Mouse (Mus musculus): Measurements from ENCODE around the gene Apoa2. TPM values are rescaled to one million over a fixed set of nuclear protein-coding genes. Genes with fewer than 3 reads are reported as not detected.

Apoa2 gene
- polyA plus RNA-seq, 2 experiments: 2,859 to 5,173 TPM

DNA sequence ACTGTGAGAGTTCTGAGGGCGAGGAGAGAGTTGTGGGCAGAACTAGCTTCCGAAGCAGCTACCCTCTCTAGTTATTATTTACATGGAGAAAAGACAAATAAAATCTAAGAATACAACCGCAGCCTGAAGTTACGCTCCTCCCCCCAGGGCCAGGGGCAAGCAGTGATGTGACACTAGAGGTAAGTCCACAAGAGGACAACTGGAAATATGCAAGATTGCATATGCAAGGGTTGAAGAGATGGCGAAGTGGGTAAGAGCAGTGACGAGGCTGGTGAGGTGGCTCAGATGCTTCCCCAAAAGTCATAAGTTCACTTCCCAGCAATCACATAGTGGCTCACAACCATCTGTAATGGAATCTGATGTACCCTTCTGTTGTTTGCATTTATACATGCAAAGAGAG, 1.7 kb upstream of the Apoa2 start:
- ATAC-seq (ENCODE audit: insufficient read depth) (no peak), DNase-seq (ENCODE audit: low read depth in 3 of 3, low spot score in 3 of 3) (no peak)
- Histone ChIP-seq H3K27ac (peak overlapping the region; percentile 87), H3K4me1 (replicated peaks; ENCODE audit: control insufficient read depth in 2 of 2, insufficient read depth in 2 of 2, low read length in 1 of 2) (peaks cover 11 to 12% of the 10 kb centered on the region in 2 experiments), H3K27me3 (ENCODE audit: control insufficient read depth, insufficient read depth, low read length) (no peaks in the 10 kb centered on the region), H3K9ac (replicated peaks) (peak overlapping the region; percentile 85), H3K4me2 (ENCODE audit: low read depth) (peak overlapping the region; percentile 87), H3K36me3 (replicated peaks; ENCODE audit: control insufficient read depth, insufficient read depth, low read depth) (no peaks in the 10 kb centered on the region), H3K4me3 (ENCODE audit: insufficient read depth in 1 of 2, low read depth in 2 of 2, low read length in 2 of 2) (peak overlapping the region; percentile 60 to 95; a peak in 3 of 4 replicates), H3K9me3 (ENCODE audit: control insufficient read depth, low read length) (no peaks in the 10 kb centered on the region)
- TF ChIP-seq CTCF (IDR thresholded peaks at IDR 0.05; ENCODE audit: low read depth) (no peak), EP300 (IDR thresholded peaks at IDR 0.05; ENCODE audit: low read depth) (no peak)
- 60% methylated on average over 6 of the region's 6 CpGs for WGBS (ENCODE audit: insufficient replicate concordance)

DNA sequence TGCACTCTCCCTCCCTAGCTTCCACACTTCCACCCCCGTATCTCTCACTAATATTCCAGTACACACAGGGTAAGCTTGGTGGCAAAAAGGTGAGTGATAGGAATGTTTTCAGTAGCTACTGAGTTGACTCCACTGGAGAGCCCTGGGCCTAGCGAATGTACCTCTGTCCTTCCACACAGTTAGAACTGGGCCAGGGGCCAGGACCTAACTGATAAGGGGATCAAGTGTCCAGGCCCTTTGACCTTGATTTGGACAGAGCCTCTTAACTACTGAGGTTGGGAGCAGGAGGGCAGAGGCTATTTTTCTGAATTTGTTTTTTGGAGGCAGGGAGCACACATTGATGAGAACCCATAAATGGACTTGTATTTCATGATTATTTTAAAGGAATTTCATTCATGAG, 1.1 kb upstream of the Apoa2 start:
- Histone ChIP-seq H3K9ac (replicated peaks) (no peak overlapping the region), H3K27me3 (ENCODE audit: control insufficient read depth, insufficient read depth, low read length) (no peaks in the 10 kb centered on the region), H3K27ac (no peak overlapping the region), H3K9me3 (ENCODE audit: control insufficient read depth, low read length) (no peaks in the 10 kb centered on the region), H3K36me3 (replicated peaks; ENCODE audit: control insufficient read depth, insufficient read depth, low read depth) (no peaks in the 10 kb centered on the region), H3K4me2 (ENCODE audit: low read depth) (no peak overlapping the region), H3K4me1 (replicated peaks; ENCODE audit: control insufficient read depth in 2 of 2, insufficient read depth in 2 of 2, low read length in 1 of 2) (peaks cover 11 to 12% of the 10 kb centered on the region in 2 experiments), H3K4me3 (ENCODE audit: insufficient read depth in 1 of 2, low read depth in 2 of 2, low read length in 2 of 2) (no peak overlapping the region)
- DNase-seq (ENCODE audit: low read depth in 3 of 3, low spot score in 3 of 3) (peak in 1 of 3 experiments; percentile 28), ATAC-seq (ENCODE audit: insufficient read depth) (0 out of 2 replicates have a peak, but pooled peaks have one; percentile 2)
- TF ChIP-seq EP300 (IDR thresholded peaks at IDR 0.05; ENCODE audit: low read depth) (no peak), CTCF (IDR thresholded peaks at IDR 0.05; ENCODE audit: low read depth) (no peak)
- WGBS (ENCODE audit: insufficient replicate concordance): 74% methylated on average over 2 of the region's 2 CpGs

DNA sequence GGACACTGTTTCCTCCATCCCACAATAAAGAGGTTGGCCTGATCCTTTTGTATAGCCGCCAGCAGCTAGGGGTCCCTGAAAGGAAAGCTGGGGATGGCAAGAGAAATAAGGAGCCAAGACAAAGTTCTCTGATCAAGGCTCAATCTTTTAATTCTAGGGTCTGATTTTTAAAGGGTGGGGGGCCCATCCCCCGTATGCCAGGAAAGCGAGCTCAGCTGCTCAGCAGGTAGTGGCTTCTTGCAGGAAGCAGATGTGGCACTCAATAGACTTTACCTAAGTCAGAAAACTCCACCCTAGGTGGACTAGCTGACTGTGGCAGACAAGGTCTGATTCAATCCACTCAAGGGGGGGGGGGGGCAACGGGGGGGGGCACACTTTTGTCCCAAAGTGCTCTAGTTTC, 1.9 kb downstream of the Apoa2 start:
- Histone ChIP-seq H3K4me2 (ENCODE audit: low read depth) (peak overlapping the region; percentile 37), H3K9ac (replicated peaks) (no peak overlapping the region), H3K4me3 (ENCODE audit: insufficient read depth in 1 of 2, low read depth in 2 of 2, low read length in 2 of 2) (no peak overlapping the region), H3K27ac (no peak overlapping the region), H3K4me1 (replicated peaks; ENCODE audit: control insufficient read depth in 2 of 2, insufficient read depth in 2 of 2, low read length in 1 of 2) (peaks cover 2 to 8% of the 10 kb centered on the region in 2 experiments; a peak in 2 of 4 replicates), H3K36me3 (replicated peaks; ENCODE audit: control insufficient read depth, insufficient read depth, low read depth) (no peaks in the 10 kb centered on the region), H3K9me3 (ENCODE audit: control insufficient read depth, low read length) (no peaks in the 10 kb centered on the region), H3K27me3 (ENCODE audit: control insufficient read depth, insufficient read depth, low read length) (no peaks in the 10 kb centered on the region)
- no peak for ATAC-seq (ENCODE audit: insufficient read depth)
- WGBS (ENCODE audit: insufficient replicate concordance): 45% methylated on average over 4 of the region's 4 CpGs
- no peak for TF ChIP-seq EP300 (IDR thresholded peaks at IDR 0.05; ENCODE audit: low read depth)
- no peak for TF ChIP-seq CTCF (IDR thresholded peaks at IDR 0.05; ENCODE audit: low read depth)
- no peak for DNase-seq (ENCODE audit: low read depth in 3 of 3, low spot score in 3 of 3)

DNA sequence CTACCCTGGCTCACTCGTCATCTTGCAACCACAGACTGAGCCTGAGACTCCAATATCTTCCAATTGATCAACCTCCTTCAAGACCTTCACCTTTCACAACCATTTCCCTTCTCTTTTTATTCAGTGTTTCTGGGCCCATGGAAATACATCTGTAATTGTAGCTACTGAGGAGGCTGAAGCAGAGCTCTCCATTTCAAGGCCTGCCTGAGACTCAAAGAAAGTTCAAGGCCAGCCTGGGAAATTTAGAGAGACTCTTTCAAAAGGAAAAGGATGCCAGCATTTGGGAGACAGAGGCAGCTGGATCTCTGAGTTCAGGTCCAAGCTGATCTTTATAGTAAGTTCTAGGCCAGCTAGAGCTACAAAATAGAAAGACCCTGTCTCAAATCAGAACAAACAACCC, 3.0 kb downstream of the Apoa2 start:
- DNase-seq (ENCODE audit: low read depth in 3 of 3, low spot score in 3 of 3): no peak
- no peak overlapping the region for H3K27ac ChIP-seq
- H3K9ac ChIP-seq (replicated peaks): no peak overlapping the region
- H3K4me3 ChIP-seq (ENCODE audit: insufficient read depth in 1 of 2, low read depth in 2 of 2, low read length in 2 of 2): no peak overlapping the region
- H3K27me3 ChIP-seq (ENCODE audit: control insufficient read depth, insufficient read depth, low read length): no peaks in the 10 kb centered on the region
- ATAC-seq (ENCODE audit: insufficient read depth): no peak
- no peaks in the 10 kb centered on the region for H3K36me3 ChIP-seq (replicated peaks; ENCODE audit: control insufficient read depth, insufficient read depth, low read depth)
- no peaks in the 10 kb centered on the region for H3K9me3 ChIP-seq (ENCODE audit: control insufficient read depth, low read length)
- H3K4me1 ChIP-seq (replicated peaks; ENCODE audit: control insufficient read depth in 2 of 2, insufficient read depth in 2 of 2, low read length in 1 of 2): peaks cover 9 to 19% of the 10 kb centered on the region in 2 experiments
- 46% methylated on average over 1 of the region's 1 CpGs for WGBS (ENCODE audit: insufficient replicate concordance)
- TF ChIP-seq CTCF (IDR thresholded peaks at IDR 0.05; ENCODE audit: low read depth) (no peak), EP300 (IDR thresholded peaks at IDR 0.05; ENCODE audit: low read depth) (no peak)
- no peak overlapping the region for H3K4me2 ChIP-seq (ENCODE audit: low read depth)

DNA sequence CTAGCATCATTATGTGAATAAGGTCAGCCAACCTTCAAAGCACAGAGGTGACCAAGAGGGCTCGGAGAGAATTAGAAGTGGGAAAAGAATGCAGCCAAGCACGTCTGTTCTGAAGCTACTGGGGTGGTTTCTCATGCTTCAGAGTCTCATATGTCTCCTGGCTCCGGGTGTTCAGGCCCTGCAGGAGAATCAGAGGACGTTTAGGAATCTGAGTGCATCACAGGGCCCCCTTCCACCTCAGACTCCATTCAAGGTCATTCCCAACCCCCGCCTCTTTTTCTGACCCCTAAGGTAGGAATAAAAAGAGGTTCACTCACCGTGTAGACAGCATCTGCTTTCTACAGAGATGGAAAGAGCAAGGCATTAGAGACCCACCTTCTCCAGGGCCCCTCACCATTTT, 4.9 kb downstream of the Apoa2 start:
- H3K4me3 ChIP-seq (ENCODE audit: insufficient read depth in 1 of 2, low read depth in 2 of 2, low read length in 2 of 2): no peak overlapping the region
- H3K27ac ChIP-seq: no peak overlapping the region
- no peak for TF ChIP-seq EP300 (IDR thresholded peaks at IDR 0.05; ENCODE audit: low read depth)
- no peak for TF ChIP-seq CTCF (IDR thresholded peaks at IDR 0.05; ENCODE audit: low read depth)
- peaks cover 2% of the 10 kb centered on the region for H3K36me3 ChIP-seq (replicated peaks; ENCODE audit: control insufficient read depth, insufficient read depth, low read depth)
- H3K4me1 ChIP-seq (replicated peaks; ENCODE audit: control insufficient read depth in 2 of 2, insufficient read depth in 2 of 2, low read length in 1 of 2): peaks cover 12 to 24% of the 10 kb centered on the region in 2 experiments
- H3K9me3 ChIP-seq (ENCODE audit: control insufficient read depth, low read length): no peaks in the 10 kb centered on the region
- no peak overlapping the region for H3K4me2 ChIP-seq (ENCODE audit: low read depth)
- no peaks in the 10 kb centered on the region for H3K27me3 ChIP-seq (ENCODE audit: control insufficient read depth, insufficient read depth, low read length)
- no peak overlapping the region for H3K9ac ChIP-seq (replicated peaks)
- DNase-seq (ENCODE audit: low read depth in 3 of 3, low spot score in 3 of 3): no peak
- WGBS (ENCODE audit: insufficient replicate concordance): 61% methylated on average over 6 of the region's 6 CpGs
- no peak for ATAC-seq (ENCODE audit: insufficient read depth)
